Mouse (Mus musculus) 416B (cell line): Measurements from ENCODE around the gene Atp5g1.

Source experiments
- DNase-seq: peaks from one replicate; pipeline ENCODE4 v3.0.0; 2011; ENCODE audit warnings: low read depth

Gene Atp5g1

GRCm38 (mm10) chr11:96071013-96071412, 4.5 kb downstream of the Atp5g1 start:
- DNase-seq: no peak

GRCm38 (mm10) chr11:96070353-96070752, 5.1 kb downstream of the Atp5g1 start:
- no peak for DNase-seq

- no peak for DNase-seq
Observed at GRCm38 (mm10) chr11:96068231-96068630, 7.2 kb downstream of the Atp5g1 start.

GRCm38 (mm10) chr11:96065215-96065911, 10.1 kb downstream of the Atp5g1 start, which contains the start of gene Ube2z:
Gene Ube2z (minus strand): TSS chr11:96065388.
- peak; percentile 92 for DNase-seq

GRCm38 (mm10) chr11:96064521-96065214, 10.8 kb downstream of the Atp5g1 start:
- DNase-seq: peak; percentile 81

- no peak for DNase-seq
Observed at GRCm38 (mm10) chr11:96058309-96058708, 17.2 kb downstream of the Atp5g1 start.

GRCm38 (mm10) chr11:96050854-96051253, 24.6 kb downstream of the Atp5g1 start:
- no peak for DNase-seq

- no peak for DNase-seq
Observed at GRCm38 (mm10) chr11:96049939-96050338, 25.5 kb downstream of the Atp5g1 start.

GRCm38 (mm10) chr11:96047469-96048373, 27.7 kb downstream of the Atp5g1 start:
- peak; percentile 20 for DNase-seq

GRCm38 (mm10) chr11:96046793-96047192, 28.7 kb downstream of the Atp5g1 start:
- DNase-seq: no peak

- DNase-seq: no peak
Observed at GRCm38 (mm10) chr11:96046028-96046427, 29.4 kb downstream of the Atp5g1 start.

GRCm38 (mm10) chr11:96044803-96045567, 30.5 kb downstream of the Atp5g1 start:
- no peak for DNase-seq

- DNase-seq: no peak
Observed at GRCm38 (mm10) chr11:96038560-96038959, 36.9 kb downstream of the Atp5g1 start.

- no peak for DNase-seq
Observed at GRCm38 (mm10) chr11:96037499-96037898, 38.0 kb downstream of the Atp5g1 start.

GRCm38 (mm10) chr11:96035133-96035532, 40.3 kb downstream of the Atp5g1 start:
- DNase-seq: no peak

- peak; percentile 96 for DNase-seq
Observed at GRCm38 (mm10) chr11:96034596-96035052, 40.8 kb downstream of the Atp5g1 start, which contains the start of gene Snf8. Gene Snf8 (plus strand): TSS chr11:96034885.

GRCm38 (mm10) chr11:96034116-96034515, 41.4 kb downstream of the Atp5g1 start:
- DNase-seq: peak; percentile 79

GRCm38 (mm10) chr11:96033264-96033663, 42.2 kb downstream of the Atp5g1 start:
- peak; percentile 73 for DNase-seq

- peak; percentile 42 for DNase-seq
Observed at GRCm38 (mm10) chr11:96031701-96032100, 43.8 kb downstream of the Atp5g1 start.

- DNase-seq: no peak
Observed at GRCm38 (mm10) chr11:96030571-96030970, 44.9 kb downstream of the Atp5g1 start.

- no peak for DNase-seq
Observed at GRCm38 (mm10) chr11:96028130-96028529, 47.3 kb downstream of the Atp5g1 start.
